Mouse (Mus musculus): Measurements from ENCODE around the gene Socs4. TPM values are rescaled to one million over a fixed set of nuclear protein-coding genes. Genes with fewer than 3 reads are reported as not detected.
"Not testable (repeated sequence)": the region's sequence is repeated elsewhere in the genome, so short reads cannot be mapped to it uniquely, and the experiment has no call there.

The Socs4 gene
- polyA plus RNA-seq, 1 experiment = 5.9 TPM

DNA sequence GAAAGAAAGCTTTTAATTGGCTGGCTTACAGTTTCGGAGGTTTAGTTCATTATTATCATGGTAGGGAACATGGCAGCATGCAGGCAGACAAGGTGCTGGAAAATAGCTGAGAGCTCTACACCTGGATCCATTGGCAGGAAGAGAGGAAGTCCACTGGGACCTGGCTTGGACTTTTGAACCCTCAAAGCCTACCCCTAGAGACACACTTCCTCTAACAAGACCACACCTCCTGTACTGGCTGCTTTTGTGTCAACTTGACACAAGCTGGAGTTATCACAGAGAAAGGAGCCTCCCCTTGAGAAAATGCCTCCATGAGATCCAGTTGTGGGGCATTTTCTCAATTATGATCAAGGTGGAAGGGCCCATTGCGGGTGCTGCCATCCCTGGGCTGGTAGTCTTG lies 8.5 kb downstream of the Socs4 start:
- no peak for DNase-seq (ENCODE audit: extremely low spot score in 1 of 2, low spot score in 1 of 2)

- no peak for DNase-seq (ENCODE audit: extremely low spot score in 1 of 2, low spot score in 1 of 2)
These were observed 9.5 kb downstream of the Socs4 start for GRCm38 (mm10) chr14:47286215-47286614.

GRCm38 (mm10) chr14:47287021-47287420 lies 10.3 kb downstream of the Socs4 start:
- no peak for DNase-seq (ENCODE audit: extremely low spot score in 1 of 2, low spot score in 1 of 2)

DNA sequence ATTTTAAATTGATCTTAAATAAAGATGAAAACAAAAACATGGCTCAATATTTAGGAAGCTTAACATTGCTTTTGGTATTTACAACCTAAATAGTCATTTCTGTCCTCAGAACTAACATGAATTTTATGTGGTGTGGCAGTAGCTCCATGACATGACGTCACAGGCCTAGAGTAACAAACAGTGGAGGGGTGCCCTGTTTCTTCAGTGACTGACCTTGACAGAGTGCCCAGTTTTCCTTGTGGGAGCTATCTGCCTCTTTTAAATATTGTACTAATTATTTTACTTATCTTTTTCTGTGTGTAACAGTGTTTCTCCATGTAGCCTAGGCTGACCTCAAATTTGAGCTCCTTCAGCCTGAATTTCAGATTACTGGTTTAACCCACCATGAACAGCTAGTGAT lies 15.0 kb downstream of the Socs4 start:
- DNase-seq (ENCODE audit: extremely low spot score in 1 of 2, low spot score in 1 of 2) = no peak

DNA sequence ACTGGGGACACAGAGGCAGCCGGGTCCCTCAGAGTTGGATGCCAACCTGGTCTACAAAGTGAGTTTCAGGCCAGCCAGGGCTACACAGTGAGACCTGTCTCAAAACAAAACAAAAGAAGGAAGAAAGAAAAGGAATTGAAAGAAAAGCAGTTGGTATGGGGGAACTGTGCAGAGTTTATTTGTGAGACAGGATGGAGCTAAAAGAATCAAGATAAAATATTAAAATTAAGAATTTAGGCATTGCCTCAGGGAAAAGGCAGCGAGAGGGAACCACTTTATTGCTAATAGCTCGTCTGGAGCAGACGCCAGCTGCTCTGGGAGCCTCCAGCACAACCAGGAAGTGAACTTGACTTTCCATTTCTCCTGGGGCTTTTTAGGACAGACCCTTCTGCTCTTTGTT lies 17.4 kb downstream of the Socs4 start:
- no peak for DNase-seq (ENCODE audit: extremely low spot score in 1 of 2, low spot score in 1 of 2)

DNA sequence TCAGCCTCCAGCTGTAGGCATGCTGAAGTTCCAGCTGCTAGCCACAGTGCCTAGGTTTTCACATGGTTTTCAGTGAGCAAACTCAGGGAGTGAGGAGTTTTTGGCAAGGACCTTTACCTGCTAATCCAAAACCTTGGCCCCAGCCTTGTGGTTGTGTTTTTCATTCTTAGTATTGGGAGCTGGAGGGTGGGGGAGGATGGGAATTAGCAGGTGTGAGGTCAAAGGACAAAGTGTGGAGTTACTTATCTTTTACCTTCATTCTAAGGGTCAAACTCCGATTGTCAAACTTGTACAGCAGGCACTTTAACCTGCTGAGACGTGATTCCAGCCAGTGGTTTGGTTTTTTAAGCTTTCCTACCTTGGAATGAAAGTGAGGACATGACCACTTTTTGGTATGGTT lies 19.5 kb downstream of the Socs4 start:
- DNase-seq (ENCODE audit: extremely low spot score in 1 of 2, low spot score in 1 of 2) = no peak

GRCm38 (mm10) chr14:47297785-47298407 lies 21.2 kb downstream of the Socs4 start, which contains the start of gene Mapk1ip1l:
Mapk1ip1l (plus strand) TSS chr14:47298266.
- DNase-seq (ENCODE audit: extremely low spot score in 1 of 2, low spot score in 1 of 2) = peak; percentile 60 to 94

GRCm38 (mm10) chr14:47298408-47298792 lies 21.7 kb downstream of the Socs4 start:
- no peak for DNase-seq (ENCODE audit: extremely low spot score in 1 of 2, low spot score in 1 of 2)

DNA sequence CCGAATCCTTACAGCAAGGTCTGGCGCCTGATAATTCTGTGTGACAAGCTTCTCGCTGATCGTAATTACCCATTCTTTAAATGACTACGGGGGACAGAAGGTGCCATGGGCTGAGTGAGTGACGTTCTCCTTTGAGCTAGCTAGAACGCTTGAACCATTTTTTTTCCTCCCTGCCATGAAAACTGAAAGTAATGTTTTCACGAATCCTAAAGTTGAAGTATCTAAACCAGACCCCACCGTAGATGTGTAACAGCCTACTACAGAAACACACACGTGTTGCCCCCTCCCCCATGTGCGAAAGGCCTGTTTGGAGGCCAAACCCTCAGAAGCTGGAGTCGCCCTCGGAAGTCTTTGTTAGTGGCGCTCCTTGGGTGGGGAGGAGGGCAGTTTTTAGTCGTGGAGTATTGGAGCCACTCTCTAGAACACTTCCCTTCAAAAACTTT lies 22.1 kb downstream of the Socs4 start:
- DNase-seq (ENCODE audit: extremely low spot score in 1 of 2, low spot score in 1 of 2) = peak in 1 of 2 experiments; percentile 21

- no peak for DNase-seq (ENCODE audit: extremely low spot score in 1 of 2, low spot score in 1 of 2)
These were observed 26.4 kb downstream of the Socs4 start for GRCm38 (mm10) chr14:47302885-47303680.

- DNase-seq (ENCODE audit: extremely low spot score in 1 of 2, low spot score in 1 of 2) = no peak
These were observed 28.2 kb downstream of the Socs4 start for GRCm38 (mm10) chr14:47304814-47305405.

- DNase-seq (ENCODE audit: extremely low spot score in 1 of 2, low spot score in 1 of 2) = no peak
These were observed 29.2 kb downstream of the Socs4 start for GRCm38 (mm10) chr14:47305933-47306332.

DNA sequence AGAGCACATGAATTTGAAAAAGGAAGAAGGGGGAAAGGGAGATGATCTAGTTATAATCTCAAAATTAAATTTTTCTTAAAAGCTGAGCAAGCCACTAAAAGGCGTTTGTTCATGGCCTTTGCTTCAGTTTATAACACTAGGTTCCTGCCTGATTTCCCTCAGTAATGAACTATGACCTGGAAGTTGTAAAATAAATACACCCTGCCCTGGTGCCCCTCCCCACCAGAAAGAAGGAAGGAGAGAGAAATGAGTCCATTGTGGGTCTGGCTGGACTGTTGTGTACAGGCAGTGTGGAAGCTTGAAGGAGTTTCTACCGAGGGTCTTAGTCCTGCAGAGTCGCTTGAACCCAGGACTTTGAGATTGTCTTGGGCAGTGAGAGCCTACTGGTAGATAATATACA lies 30.9 kb downstream of the Socs4 start:
- no peak for DNase-seq (ENCODE audit: extremely low spot score in 1 of 2, low spot score in 1 of 2)

- DNase-seq (ENCODE audit: extremely low spot score in 1 of 2, low spot score in 1 of 2) = no peak
These were observed 32.3 kb downstream of the Socs4 start for GRCm38 (mm10) chr14:47309061-47309460.

GRCm38 (mm10) chr14:47310342-47311181 lies 33.8 kb downstream of the Socs4 start:
- no peak for DNase-seq (ENCODE audit: extremely low spot score in 1 of 2, low spot score in 1 of 2)

DNA sequence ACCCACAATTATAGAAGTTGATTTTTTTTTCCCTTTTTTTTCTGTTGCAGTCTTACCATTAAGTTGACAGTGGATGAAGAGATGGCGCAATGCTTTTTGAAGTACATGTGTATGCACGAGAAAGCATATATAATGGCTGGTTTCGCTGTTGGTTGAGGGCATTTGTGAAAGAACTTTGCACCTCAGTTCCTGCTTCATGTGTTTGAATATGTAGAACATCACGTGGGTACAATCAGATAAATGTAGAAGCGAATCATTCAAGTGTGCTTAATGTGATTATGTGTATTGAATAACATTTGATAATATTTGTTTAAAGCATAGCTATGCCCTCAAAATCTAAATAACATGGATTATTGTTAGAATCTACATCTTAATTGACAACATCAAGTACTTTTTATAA lies 42.6 kb downstream of the Socs4 start:
- DNase-seq (ENCODE audit: extremely low spot score in 1 of 2, low spot score in 1 of 2) = no peak

DNA sequence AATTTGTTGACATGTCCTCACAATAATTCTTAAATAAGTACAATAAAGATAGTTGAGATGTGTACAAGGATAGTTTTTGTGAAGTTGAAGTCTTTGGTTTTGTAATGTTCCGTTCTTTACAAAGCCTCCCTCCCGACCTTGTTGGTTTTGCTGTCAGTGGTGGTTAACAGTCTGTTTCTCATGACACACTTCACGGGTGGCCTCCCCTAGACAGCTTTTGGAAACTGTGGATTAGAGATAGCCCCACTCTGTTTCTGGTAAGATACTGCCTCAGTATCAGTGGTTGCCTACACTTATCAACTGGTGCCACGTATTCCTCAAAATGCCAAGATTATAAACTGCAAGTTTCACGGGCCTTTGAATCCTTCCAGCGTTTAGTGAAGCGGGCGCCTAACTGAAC lies 44.9 kb downstream of the Socs4 start:
- DNase-seq (ENCODE audit: extremely low spot score in 1 of 2, low spot score in 1 of 2) = not testable (repeated sequence)

DNA sequence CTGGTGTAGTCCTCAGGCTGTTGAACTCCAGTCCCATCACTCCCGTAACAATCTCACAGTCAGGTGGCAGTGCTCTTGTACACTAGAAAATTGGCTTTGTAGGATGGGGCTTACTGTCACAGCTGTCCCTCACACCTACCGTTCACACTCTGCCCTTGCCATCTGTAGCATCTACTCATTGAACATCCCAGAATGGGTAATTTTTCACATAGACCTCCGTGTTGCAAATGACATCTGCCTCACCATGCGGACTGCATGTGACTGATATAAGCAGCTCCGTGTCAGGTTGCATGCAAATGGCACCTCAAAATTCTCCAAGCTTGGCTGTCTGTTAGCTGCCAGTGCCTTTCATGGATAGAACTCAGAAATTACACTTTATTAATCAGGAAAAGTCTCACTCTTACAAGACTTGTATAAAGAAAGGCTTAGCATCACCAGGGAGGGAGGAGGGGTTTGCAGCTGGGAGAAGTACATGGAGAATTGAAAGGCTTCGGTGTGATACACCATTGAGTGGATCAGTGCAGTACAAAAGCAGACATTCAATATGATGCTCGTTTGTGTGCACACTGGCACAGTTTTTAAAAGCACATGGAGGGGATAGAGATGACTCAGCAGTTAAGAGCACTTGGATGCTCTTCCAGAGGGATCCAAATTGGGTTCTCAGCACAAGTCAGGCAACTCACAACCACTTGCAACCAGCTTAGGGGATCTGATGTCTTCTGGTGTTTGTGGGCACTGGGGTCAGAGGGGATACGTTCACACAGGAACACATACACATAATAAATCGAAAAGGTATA lies 49.4 kb downstream of the Socs4 start:
- peak in 1 of 2 experiments; percentile 14 for DNase-seq (ENCODE audit: extremely low spot score in 1 of 2, low spot score in 1 of 2)

GRCm38 (mm10) chr14:47327347-47327746 lies 50.6 kb downstream of the Socs4 start:
- DNase-seq (ENCODE audit: extremely low spot score in 1 of 2, low spot score in 1 of 2) = no peak

GRCm38 (mm10) chr14:47331920-47332319 lies 55.2 kb downstream of the Socs4 start:
- DNase-seq (ENCODE audit: extremely low spot score in 1 of 2, low spot score in 1 of 2) = no peak

Measured in frontal cortex, adult 2 months (tissue).